Mouse (Mus musculus): ENCODE data around the gene Sp2.

Sp2 gene

GRCm38 (mm10) chr11:96973426-96973964 is 9.3 kb downstream of the Sp2 start:
- in situ Hi-C loops (cut with MboI; ENCODE audit: low sequenced_read_pairs), result no loop called here

- in situ Hi-C loops (cut with MboI; ENCODE audit: low sequenced_read_pairs), result no loop called here
Measured at GRCm38 (mm10) chr11:96972906-96973305, 9.9 kb downstream of the Sp2 start.

GRCm38 (mm10) chr11:96970341-96970740 is 12.4 kb downstream of the Sp2 start:
- in situ Hi-C loops (cut with MboI; ENCODE audit: low sequenced_read_pairs), result no loop called here

GRCm38 (mm10) chr11:96969746-96970145 is 13.0 kb downstream of the Sp2 start:
- in situ Hi-C loops (cut with MboI; ENCODE audit: low sequenced_read_pairs), result no loop called here

GRCm38 (mm10) chr11:96969280-96969722 is 13.5 kb downstream of the Sp2 start:
- in situ Hi-C loops (cut with MboI; ENCODE audit: low sequenced_read_pairs), result no loop called here

- in situ Hi-C loops (cut with MboI; ENCODE audit: low sequenced_read_pairs), result no loop called here
Measured at GRCm38 (mm10) chr11:96968476-96968875, 14.3 kb downstream of the Sp2 start.

GRCm38 (mm10) chr11:96967544-96968269 is 15.1 kb downstream of the Sp2 start:
- in situ Hi-C loops (cut with MboI; ENCODE audit: low sequenced_read_pairs), result no loop called here

GRCm38 (mm10) chr11:96966914-96967543 is 15.7 kb downstream of the Sp2 start:
- in situ Hi-C loops (cut with MboI; ENCODE audit: low sequenced_read_pairs), result no loop called here

- in situ Hi-C loops (cut with MboI; ENCODE audit: low sequenced_read_pairs), result no loop called here
Measured at GRCm38 (mm10) chr11:96966172-96966571, 16.6 kb downstream of the Sp2 start.

- in situ Hi-C loops (cut with MboI; ENCODE audit: low sequenced_read_pairs), result loop anchor here (5.0 kb wide), 1 partner anchor 36 kb away; the partner anchor contains the start of gene Prr15l
Measured at GRCm38 (mm10) chr11:96963580-96963979, 19.2 kb downstream of the Sp2 start.

GRCm38 (mm10) chr11:96957061-96957805 is 25.5 kb downstream of the Sp2 start:
- in situ Hi-C loops (cut with MboI; ENCODE audit: low sequenced_read_pairs), result no loop called here

GRCm38 (mm10) chr11:96956009-96956724 is 26.6 kb downstream of the Sp2 start:
- in situ Hi-C loops (cut with MboI; ENCODE audit: low sequenced_read_pairs), result no loop called here

- in situ Hi-C loops (cut with MboI; ENCODE audit: low sequenced_read_pairs), result no loop called here
Measured at GRCm38 (mm10) chr11:96955094-96955493, 27.7 kb downstream of the Sp2 start.

- in situ Hi-C loops (cut with MboI; ENCODE audit: low sequenced_read_pairs), result no loop called here
Measured at GRCm38 (mm10) chr11:96952896-96953295, 29.9 kb downstream of the Sp2 start.

GRCm38 (mm10) chr11:96952426-96952825 is 30.3 kb downstream of the Sp2 start:
- in situ Hi-C loops (cut with MboI; ENCODE audit: low sequenced_read_pairs), result no loop called here

- in situ Hi-C loops (cut with MboI; ENCODE audit: low sequenced_read_pairs), result no loop called here
Measured at GRCm38 (mm10) chr11:96950767-96951166, 32.0 kb downstream of the Sp2 start.

GRCm38 (mm10) chr11:96947849-96948248 is 34.9 kb downstream of the Sp2 start:
- in situ Hi-C loops (cut with MboI; ENCODE audit: low sequenced_read_pairs), result no loop called here

- in situ Hi-C loops (cut with MboI; ENCODE audit: low sequenced_read_pairs), result no loop called here
Measured at GRCm38 (mm10) chr11:96946498-96946897, 36.3 kb downstream of the Sp2 start.

- in situ Hi-C loops (cut with MboI; ENCODE audit: low sequenced_read_pairs), result no loop called here
Measured at GRCm38 (mm10) chr11:96944844-96945580, 37.7 kb downstream of the Sp2 start.

GRCm38 (mm10) chr11:96943746-96944304 is 38.9 kb downstream of the Sp2 start, which contains the start of gene Pnpo:
Gene Pnpo (minus strand): TSS chr11:96943986.
- in situ Hi-C loops (cut with MboI; ENCODE audit: low sequenced_read_pairs), result no loop called here

Measured in CH12F3 (cell line).